Mouse (Mus musculus) ovary, postnatal 10 days (tissue): ENCODE results near the gene Casp8ap2.

Source experiments
- DNase-seq: peaks from one replicate; pipeline ENCODE4 v3.0.0; 2022; ENCODE audit warnings: low spot score

Gene Casp8ap2

DNA sequence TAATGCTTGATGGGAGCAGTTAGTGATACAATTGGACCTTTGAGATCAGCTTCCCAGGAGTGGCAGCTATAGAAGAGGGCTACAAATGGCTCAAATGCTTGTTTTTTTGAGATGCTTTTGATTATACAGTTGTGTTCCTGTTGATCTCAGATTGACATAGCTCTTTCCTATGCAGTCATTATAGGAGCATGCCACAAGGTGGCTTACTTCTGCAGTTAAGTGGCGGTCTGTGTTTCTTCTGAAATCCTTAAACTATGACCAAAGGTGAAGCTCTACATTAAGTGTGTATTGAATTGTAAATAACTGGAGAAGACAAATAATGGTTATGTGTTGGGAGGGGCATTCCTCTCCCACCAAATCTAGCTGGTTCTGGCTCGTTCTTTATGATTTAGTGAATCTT lies 54.6 kb downstream of the Casp8ap2 start:
- no peak for DNase-seq

GRCm38 (mm10) chr4:32674025-32674424 lies 58.8 kb downstream of the Casp8ap2 start:
- DNase-seq: no peak

DNA sequence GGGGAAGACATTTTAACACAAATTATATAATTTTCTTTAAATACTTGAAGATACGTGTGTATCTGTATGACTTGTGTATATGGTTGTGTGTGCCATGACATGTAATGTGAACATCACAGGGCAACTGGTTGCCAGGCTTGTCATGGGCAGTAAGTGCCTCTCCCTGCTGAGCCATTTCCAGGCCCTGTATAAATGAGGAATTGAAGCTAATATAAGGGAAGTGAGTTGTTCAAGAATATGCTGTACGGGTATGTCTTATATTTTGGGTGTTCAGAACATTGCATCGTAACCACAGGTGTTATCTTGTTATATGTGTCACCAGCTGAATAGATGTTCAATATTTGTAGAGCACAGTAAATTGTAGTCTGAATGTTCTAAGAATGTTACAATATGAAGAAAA lies 62.2 kb downstream of the Casp8ap2 start:
- no peak for DNase-seq

- no peak for DNase-seq
Measured at GRCm38 (mm10) chr4:32680843-32681242, 65.6 kb downstream of the Casp8ap2 start.

DNA sequence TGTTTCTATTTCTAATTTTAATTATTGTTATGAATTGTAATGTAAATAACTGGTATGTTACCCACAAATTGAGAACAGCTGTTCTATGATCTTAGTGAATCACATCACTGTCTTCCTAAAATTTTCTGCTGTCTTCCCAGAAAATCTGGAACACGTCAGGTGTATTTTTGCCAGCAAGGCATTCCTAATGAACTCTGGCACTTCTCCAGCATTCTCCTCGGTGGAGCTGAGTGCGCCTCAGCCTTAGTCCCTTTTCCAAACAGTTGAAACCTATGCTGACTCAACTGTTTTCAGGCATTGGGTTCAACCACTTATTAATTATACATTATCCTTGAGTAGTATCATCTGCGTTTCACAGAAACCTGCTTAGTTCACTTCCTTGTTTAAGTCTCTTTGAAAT lies 67.2 kb downstream of the Casp8ap2 start:
- DNase-seq: no peak

GRCm38 (mm10) chr4:32683061-32683582 lies 67.9 kb downstream of the Casp8ap2 start:
- DNase-seq: no peak
